Mouse (Mus musculus) forebrain, embryonic 12.5 days (tissue): ENCODE data around the gene Dst. TPM values are rescaled to one million over a fixed set of nuclear protein-coding genes. Genes with fewer than 3 reads are reported as not detected.
A peak's percentile ranks its signal among the peaks of the same experiment; 100 is the strongest.

Experiments used
- ATAC-seq: fragments of 200-750 bp; cut with Nextera tagmentation; 2 replicates; pipeline ENCODE4 v1.8.0; 2017; ENCODE audit warnings: moderate TSS enrichment; ENCODE audit not compliant: low FRiP score
- H3K27ac ChIP-seq: fragments of 300-500 bp; sonication (generic); 2 replicates; pipeline ENCODE4 v1.5.1; 2016; ENCODE audit warnings: mild to moderate bottlenecking
- H3K27me3 ChIP-seq: fragments of 300-500 bp; sonication (generic); 2 replicates; pipeline ENCODE4 v1.6.1; 2016; ENCODE audit warnings: mild to moderate bottlenecking
- H3K36me3 ChIP-seq: fragments of 300-500 bp; sonication (generic); replicated peaks from 2 replicates; pipeline ENCODE4 v1.6.1; 2016; ENCODE audit warnings: mild to moderate bottlenecking
- H3K4me1 ChIP-seq: fragments of 300-500 bp; sonication (generic); 2 replicates; pipeline ENCODE4 v1.6.1; 2016
- H3K4me2 ChIP-seq: fragments of 300-500 bp; sonication (generic); 2 replicates; pipeline ENCODE4 v1.6.1; 2016; ENCODE audit warnings: mild to moderate bottlenecking, moderate library complexity
- H3K4me3 ChIP-seq: fragments of 300-500 bp; sonication (generic); replicated peaks from 2 replicates; pipeline ENCODE4 v1.5.1; 2016; ENCODE audit warnings: mild to moderate bottlenecking
- H3K9ac ChIP-seq: fragments of 300-500 bp; sonication (generic); 2 replicates; pipeline ENCODE4 v1.6.1; 2016; ENCODE audit warnings: mild to moderate bottlenecking
- H3K9me3 ChIP-seq: fragments of 300-500 bp; sonication (generic); 2 replicates; pipeline ENCODE4 v1.6.1; 2016
- WGBS: fragments of 180-500 bp; shearing (Covaris S2); methylation state at CpG from one replicate; pipeline ENCODE4 v1.1.7; 2016; 5-methylcytosine and 5-hydroxymethylcytosine counted together
- polyA plus RNA-seq: library from polyadenylated mRNA; unstranded; fragments of >200 nt; fragmentation: Nextera tagmentation; extraction: Ambion mirVana; gene quantifications from 2 replicates; pipeline ENCODE4 v1.2.1, GENCODE M21; 2016

The Dst gene
- polyA plus RNA-seq, 1 experiment from 2014 or later: 30.8 TPM

- Histone ChIP-seq H3K4me3 (no peak overlapping the region), H3K27me3 (no peaks in the 10 kb centered on the region), H3K9ac (no peak overlapping the region), H3K4me2 (no peak overlapping the region), H3K9me3 (no peaks in the 10 kb centered on the region), H3K36me3 (no peaks in the 10 kb centered on the region), H3K4me1 (peaks cover 9% of the 10 kb centered on the region; the same call in 1 of the 2 replicates), H3K27ac (no peak overlapping the region)
- ATAC-seq: no peak
- WGBS: 92% methylated on average over 9 of the region's 9 CpGs
Observed at GRCm38 (mm10) chr1:34129691-34130090, 221.7 kb downstream of the Dst start.

GRCm38 (mm10) chr1:34130804-34131203, 222.8 kb downstream of the Dst start:
- H3K36me3 ChIP-seq: 0 out of 2 replicates have a peak, but pooled peaks cover 3% of the 10 kb centered on the region
- no peaks in the 10 kb centered on the region for H3K27me3 ChIP-seq
- H3K9ac ChIP-seq: no peak overlapping the region
- H3K9me3 ChIP-seq: no peaks in the 10 kb centered on the region
- H3K27ac ChIP-seq: no peak overlapping the region
- H3K4me2 ChIP-seq: no peak overlapping the region
- ATAC-seq: no peak; the same call in 1 of the 2 replicates
- H3K4me3 ChIP-seq: no peak overlapping the region
- peaks cover 9% of the 10 kb centered on the region; the same call in 1 of the 2 replicates for H3K4me1 ChIP-seq
- WGBS: 39% methylated on average over 10 of the region's 10 CpGs

- Histone ChIP-seq H3K9ac (no peak overlapping the region), H3K27me3 (no peaks in the 10 kb centered on the region), H3K9me3 (no peaks in the 10 kb centered on the region), H3K4me1 (peaks cover 9% of the 10 kb centered on the region; the same call in 1 of the 2 replicates), H3K27ac (no peak overlapping the region), H3K4me3 (no peak overlapping the region), H3K4me2 (no peak overlapping the region), H3K36me3 (0 out of 2 replicates have a peak, but pooled peaks cover 3% of the 10 kb centered on the region)
- ATAC-seq: no peak
- WGBS: 91% methylated on average over 16 of the region's 16 CpGs
Observed at GRCm38 (mm10) chr1:34132875-34133274, 224.8 kb downstream of the Dst start.

- WGBS: 94% methylated on average over 3 of the region's 3 CpGs
- H3K36me3 ChIP-seq: 0 out of 2 replicates have a peak, but pooled peaks cover 3% of the 10 kb centered on the region
- ATAC-seq: no peak
- H3K4me1 ChIP-seq: peaks cover 21% of the 10 kb centered on the region
- H3K27me3 ChIP-seq: no peaks in the 10 kb centered on the region
- no peak overlapping the region for H3K4me2 ChIP-seq
- no peaks in the 10 kb centered on the region for H3K9me3 ChIP-seq
- no peak overlapping the region for H3K27ac ChIP-seq
- no peak overlapping the region for H3K9ac ChIP-seq
- no peak overlapping the region for H3K4me3 ChIP-seq
Observed at GRCm38 (mm10) chr1:34135535-34135934, 227.5 kb downstream of the Dst start.

- 60% methylated on average over 13 of the region's 13 CpGs for WGBS
- Histone ChIP-seq H3K27ac (no peak overlapping the region), H3K36me3 (0 out of 2 replicates have a peak, but pooled peaks cover 3% of the 10 kb centered on the region), H3K9ac (no peak overlapping the region), H3K4me3 (no peak overlapping the region), H3K27me3 (no peaks in the 10 kb centered on the region), H3K4me2 (no peak overlapping the region), H3K4me1 (peaks cover 25% of the 10 kb centered on the region), H3K9me3 (no peaks in the 10 kb centered on the region)
- 0 out of 2 replicates have a peak, but pooled peaks have one; percentile 6 for ATAC-seq
Observed at GRCm38 (mm10) chr1:34139191-34139853, 231.3 kb downstream of the Dst start.

- H3K27ac ChIP-seq: no peak overlapping the region
- H3K4me1 ChIP-seq: peaks cover 25% of the 10 kb centered on the region
- ATAC-seq: peak; percentile 51; the same call in 1 of the 2 replicates
- 79% methylated on average over 6 of the region's 6 CpGs for WGBS
- H3K4me2 ChIP-seq: no peak overlapping the region
- H3K36me3 ChIP-seq: 0 out of 2 replicates have a peak, but pooled peaks cover 2% of the 10 kb centered on the region
- H3K4me3 ChIP-seq: no peak overlapping the region
- no peaks in the 10 kb centered on the region for H3K9me3 ChIP-seq
- no peak overlapping the region for H3K9ac ChIP-seq
- H3K27me3 ChIP-seq: no peaks in the 10 kb centered on the region
Observed at GRCm38 (mm10) chr1:34139871-34140471, 231.9 kb downstream of the Dst start.

- H3K4me2 ChIP-seq: no peak overlapping the region
- H3K9ac ChIP-seq: no peak overlapping the region
- H3K9me3 ChIP-seq: no peaks in the 10 kb centered on the region
- no peak overlapping the region for H3K27ac ChIP-seq
- no peaks in the 10 kb centered on the region for H3K36me3 ChIP-seq
- WGBS: 35% methylated on average over 3 of the region's 3 CpGs
- no peaks in the 10 kb centered on the region for H3K27me3 ChIP-seq
- ATAC-seq: no peak
- peaks cover 25% of the 10 kb centered on the region for H3K4me1 ChIP-seq
- H3K4me3 ChIP-seq: no peak overlapping the region
Observed at GRCm38 (mm10) chr1:34140686-34141085, 232.7 kb downstream of the Dst start.

- no peak for ATAC-seq
- whole genome bisulfite sequencing: 55% methylated on average over 9 of the region's 9 CpGs
- Histone ChIP-seq H3K27ac (no peak overlapping the region), H3K4me2 (no peak overlapping the region), H3K9me3 (no peaks in the 10 kb centered on the region), H3K4me3 (no peak overlapping the region), H3K36me3 (no peaks in the 10 kb centered on the region), H3K27me3 (no peaks in the 10 kb centered on the region), H3K9ac (no peak overlapping the region), H3K4me1 (peaks cover 25% of the 10 kb centered on the region)
Observed at GRCm38 (mm10) chr1:34142951-34143580, 235.0 kb downstream of the Dst start.

- Histone ChIP-seq H3K36me3 (no peaks in the 10 kb centered on the region), H3K4me2 (no peak overlapping the region), H3K27ac (no peak overlapping the region), H3K9me3 (no peaks in the 10 kb centered on the region), H3K27me3 (no peaks in the 10 kb centered on the region), H3K9ac (no peak overlapping the region), H3K4me3 (no peak overlapping the region), H3K4me1 (peaks cover 19% of the 10 kb centered on the region)
- no peak for ATAC-seq
- WGBS: 81% methylated on average over 7 of the region's 7 CpGs
Observed at GRCm38 (mm10) chr1:34144826-34145225, 236.8 kb downstream of the Dst start.

GRCm38 (mm10) chr1:34148039-34148438, 240.0 kb downstream of the Dst start:
- Histone ChIP-seq H3K4me2 (no peak overlapping the region), H3K27me3 (no peaks in the 10 kb centered on the region), H3K4me3 (no peak overlapping the region), H3K27ac (no peak overlapping the region), H3K36me3 (no peaks in the 10 kb centered on the region), H3K4me1 (peaks cover 14% of the 10 kb centered on the region), H3K9ac (no peak overlapping the region), H3K9me3 (no peaks in the 10 kb centered on the region)
- no peak for ATAC-seq
- WGBS: 91% methylated on average over 11 of the region's 11 CpGs

GRCm38 (mm10) chr1:34150416-34151093, 242.5 kb downstream of the Dst start:
- H3K9ac ChIP-seq: no peak overlapping the region

GRCm38 (mm10) chr1:34152683-34153082, 244.7 kb downstream of the Dst start:
- 90% methylated on average over 5 of the region's 5 CpGs for WGBS
- Histone ChIP-seq H3K27ac (no peak overlapping the region), H3K4me1 (peaks cover 8% of the 10 kb centered on the region), H3K4me2 (no peak overlapping the region), H3K4me3 (no peak overlapping the region), H3K9ac (no peak overlapping the region), H3K9me3 (no peaks in the 10 kb centered on the region), H3K27me3 (no peaks in the 10 kb centered on the region), H3K36me3 (no peaks in the 10 kb centered on the region)
- no peak for ATAC-seq

More at GRCm38 (mm10) chr1:34150416-34151093, 242.5 kb downstream of the Dst start:
- Histone ChIP-seq H3K4me3 (no peak overlapping the region), H3K27ac (peak overlapping the region; percentile 83), H3K4me2 (no peak overlapping the region), H3K36me3 (no peaks in the 10 kb centered on the region), H3K4me1 (peaks cover 8% of the 10 kb centered on the region), H3K27me3 (no peaks in the 10 kb centered on the region), H3K9me3 (no peaks in the 10 kb centered on the region)
- ATAC-seq: peak; percentile 77; the same call in 1 of the 2 replicates
- 17% methylated on average over 10 of the region's 10 CpGs for WGBS
